Comparison of ENCODE assay signal across 26 mouse cellular contexts in the genomic region with DNA sequence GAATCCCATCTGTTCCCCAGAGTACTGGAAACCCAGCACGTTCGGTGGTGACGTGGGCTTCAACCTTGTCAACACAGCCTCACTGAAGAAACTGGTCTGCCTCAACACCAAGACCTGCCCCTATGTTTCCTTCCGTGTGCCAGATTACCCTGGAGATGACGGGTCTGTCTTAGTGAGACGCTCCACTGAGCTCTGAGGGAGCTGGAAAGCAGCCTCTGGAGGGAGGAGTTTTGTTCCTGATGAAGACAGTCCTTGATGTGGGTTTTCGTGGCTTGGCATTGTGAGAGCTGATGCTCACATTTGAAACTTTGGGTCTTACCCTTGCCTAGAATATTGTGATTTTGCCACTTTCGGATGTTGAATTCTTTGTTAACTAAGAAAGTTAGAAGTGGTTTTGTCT.
"Had no signal": no experiment of that assay in that cellular context is flagged by ENCODE, and none has a peak within 500 bp of the region (broad histone marks: within the 10 kb centered on the region; RNA-seq: fewer than 3 reads in every experiment).

No protein-coding gene starts in this region.

- H3K4me3 ChIP-seq: gastrocnemius, adult 2 months; heart, embryonic 12.5 days; hindbrain, embryonic 10.5 days; hindbrain, embryonic 13.5 days; hindbrain, embryonic 15.5 days; intestine, embryonic 15.5 days; layer of hippocampus, adult 2 months; left cerebral cortex, adult 2 months; limb, embryonic 10.5 days; limb, embryonic 12.5 days; liver, embryonic 13.5 days; liver, embryonic 15.5 days had no signal

- H3K4me1 ChIP-seq: heart, embryonic 12.5 days; hindbrain, embryonic 10.5 days; hindbrain, embryonic 13.5 days; hindbrain, embryonic 15.5 days; intestine, embryonic 15.5 days; limb, embryonic 10.5 days; limb, embryonic 12.5 days; liver, embryonic 13.5 days; liver, embryonic 15.5 days had no signal

- DNase-seq: gastrocnemius, adult 2 months; gastrocnemius, postnatal 10 days; gastrocnemius, postnatal 25 days; heart, adult 18-20 months; heart, postnatal 4 days; kidney, adult 18-20 months; kidney, adult 8-10 months; kidney, postnatal 10 days; kidney, postnatal 25 days; kidney, postnatal 4 days; liver; liver, embryonic 13.5 days; liver, postnatal 0 days had no signal

- H3K9me3 ChIP-seq: heart, embryonic 12.5 days; hindbrain, embryonic 10.5 days; hindbrain, embryonic 13.5 days; hindbrain, embryonic 15.5 days; intestine, embryonic 15.5 days; limb, embryonic 10.5 days; limb, embryonic 12.5 days; liver, embryonic 13.5 days; liver, embryonic 15.5 days had no signal

- H3K4me2 ChIP-seq: heart, embryonic 12.5 days; hindbrain, embryonic 13.5 days; hindbrain, embryonic 15.5 days; intestine, embryonic 15.5 days; limb, embryonic 12.5 days; liver, embryonic 11.5 days; liver, embryonic 13.5 days; liver, embryonic 15.5 days had no signal

- H3K36me3 ChIP-seq: heart, embryonic 12.5 days; hindbrain, embryonic 10.5 days; hindbrain, embryonic 13.5 days; hindbrain, embryonic 15.5 days; intestine, embryonic 15.5 days; limb, embryonic 10.5 days; limb, embryonic 12.5 days; liver, embryonic 15.5 days had no signal

- H3K9ac ChIP-seq: heart, embryonic 12.5 days; hindbrain, embryonic 13.5 days; hindbrain, embryonic 15.5 days; intestine, embryonic 15.5 days; limb, embryonic 12.5 days; liver, embryonic 13.5 days; liver, embryonic 15.5 days; liver, postnatal 0 days had no signal

- H3K27ac ChIP-seq: gastrocnemius, adult 2 months; hindbrain, embryonic 10.5 days; hindbrain, embryonic 13.5 days; hindbrain, embryonic 15.5 days; intestine, embryonic 15.5 days; layer of hippocampus, adult 2 months; left cerebral cortex, adult 2 months; limb, embryonic 10.5 days; limb, embryonic 12.5 days; liver, embryonic 13.5 days; liver, embryonic 15.5 days had no signal

- ATAC-seq: inflammation-experienced regulatory T-cells, adult 6 months; intestine, embryonic 15.5 days; intestine, postnatal 0 days; liver, postnatal 0 days had no signal

- H3K27me3 ChIP-seq: heart, embryonic 12.5 days; hindbrain, embryonic 13.5 days; hindbrain, embryonic 15.5 days; intestine, embryonic 15.5 days; limb, embryonic 12.5 days; liver, embryonic 13.5 days; liver, embryonic 15.5 days had no signal
